Mouse (Mus musculus) embryonic facial prominence, embryonic 12.5 days (tissue): ENCODE measurements around the gene Nrp2. TPM values are rescaled to one million over a fixed set of nuclear protein-coding genes. Genes with fewer than 3 reads are reported as not detected.

Experiments used
- ATAC-seq: fragments of 200-750 bp; cut with Nextera tagmentation; 2 replicates; pipeline ENCODE4 v1.8.0; 2017; ENCODE audit not compliant: insufficient number of reproducible peaks, insufficient read depth, low FRiP score, low TSS enrichment
- H3K27ac ChIP-seq: fragments of 300-500 bp; sonication (generic); 2 replicates; pipeline ENCODE4 v1.5.1; 2016; ENCODE audit warnings: mild to moderate bottlenecking
- H3K27me3 ChIP-seq: fragments of 300-500 bp; sonication (generic); 2 replicates; pipeline ENCODE4 v1.6.1; 2016; ENCODE audit warnings: mild to moderate bottlenecking, moderate library complexity
- H3K36me3 ChIP-seq: fragments of 300-500 bp; sonication (generic); 2 replicates; pipeline ENCODE4 v1.6.1; 2016; ENCODE audit warnings: mild to moderate bottlenecking
- H3K4me1 ChIP-seq: fragments of 300-500 bp; sonication (generic); 2 replicates; pipeline ENCODE4 v1.6.1; 2016
- H3K4me2 ChIP-seq: fragments of 300-500 bp; sonication (generic); replicated peaks from 2 replicates; pipeline ENCODE4 v1.6.1; 2016; ENCODE audit warnings: mild to moderate bottlenecking, moderate library complexity
- H3K4me3 ChIP-seq: fragments of 300-500 bp; sonication (generic); 2 replicates; pipeline ENCODE4 v1.5.1; 2016; ENCODE audit warnings: mild to moderate bottlenecking
- H3K9ac ChIP-seq: fragments of 300-500 bp; sonication (generic); 2 replicates; pipeline ENCODE4 v1.6.1; 2016; ENCODE audit warnings: mild to moderate bottlenecking, moderate library complexity
- H3K9me3 ChIP-seq: fragments of 300-500 bp; sonication (generic); 2 replicates; pipeline ENCODE4 v1.6.1; 2016; ENCODE audit warnings: mild to moderate bottlenecking, moderate library complexity
- WGBS: fragments of 180-500 bp; shearing (Covaris S2); methylation state at CpG from one replicate; pipeline ENCODE4 v1.1.7; 2016; 5-methylcytosine and 5-hydroxymethylcytosine counted together
- polyA plus RNA-seq: library from polyadenylated mRNA; unstranded; fragments of >200 nt; fragmentation: Nextera tagmentation; extraction: Ambion mirVana; gene quantifications from 2 replicates; pipeline ENCODE4 v1.2.1, GENCODE M21; 2016

Gene Nrp2
- polyA plus RNA-seq, 1 experiment from 2014 or later = 46.2 TPM

- Histone ChIP-seq H3K4me3 (no peak overlapping the region), H3K9ac (no peak overlapping the region), H3K27me3 (no peaks in the 10 kb centered on the region), H3K4me2 (no peak overlapping the region), H3K9me3 (peaks cover 4% of the 10 kb centered on the region; the same call in 1 of the 2 replicates), H3K27ac (no peak overlapping the region), H3K36me3 (no peaks in the 10 kb centered on the region), H3K4me1 (peaks cover 9% of the 10 kb centered on the region)
- 77% methylated on average over 6 of the region's 6 CpGs for WGBS
- ATAC-seq = no peak
Measured at GRCm38 (mm10) chr1:62831725-62832455, 128.8 kb downstream of the Nrp2 start.

- Histone ChIP-seq H3K27ac (no peak overlapping the region), H3K36me3 (no peaks in the 10 kb centered on the region), H3K9ac (no peak overlapping the region), H3K4me2 (no peak overlapping the region), H3K4me1 (peaks cover 9% of the 10 kb centered on the region), H3K27me3 (no peaks in the 10 kb centered on the region), H3K9me3 (peaks cover 4% of the 10 kb centered on the region; the same call in 1 of the 2 replicates), H3K4me3 (no peak overlapping the region)
- 78% methylated on average over 1 of the region's 1 CpGs for WGBS
- ATAC-seq = no peak
Measured at GRCm38 (mm10) chr1:62833356-62833755, 130.3 kb downstream of the Nrp2 start.

- Histone ChIP-seq H3K4me2 (no peak overlapping the region), H3K36me3 (no peaks in the 10 kb centered on the region), H3K9ac (no peak overlapping the region), H3K27ac (no peak overlapping the region), H3K4me1 (peaks cover 9% of the 10 kb centered on the region), H3K4me3 (no peak overlapping the region), H3K27me3 (no peaks in the 10 kb centered on the region), H3K9me3 (peaks cover 4% of the 10 kb centered on the region; the same call in 1 of the 2 replicates)
- no peak for ATAC-seq
- 67% methylated on average over 1 of the region's 1 CpGs for WGBS
Measured at GRCm38 (mm10) chr1:62834443-62835185, 131.5 kb downstream of the Nrp2 start.

GRCm38 (mm10) chr1:62838083-62838482 is 135.0 kb downstream of the Nrp2 start:
- H3K4me1 ChIP-seq = no peaks in the 10 kb centered on the region
- no peak for ATAC-seq
- WGBS = 88% methylated on average over 3 of the region's 3 CpGs
- H3K36me3 ChIP-seq = no peaks in the 10 kb centered on the region
- no peak overlapping the region for H3K4me3 ChIP-seq
- H3K27me3 ChIP-seq = no peaks in the 10 kb centered on the region
- H3K4me2 ChIP-seq = no peak overlapping the region
- no peak overlapping the region for H3K27ac ChIP-seq
- peaks cover 4% of the 10 kb centered on the region; the same call in 1 of the 2 replicates for H3K9me3 ChIP-seq
- no peak overlapping the region for H3K9ac ChIP-seq

GRCm38 (mm10) chr1:62838631-62839030 is 135.5 kb downstream of the Nrp2 start:
- Histone ChIP-seq H3K36me3 (no peaks in the 10 kb centered on the region), H3K4me1 (no peaks in the 10 kb centered on the region), H3K4me2 (no peak overlapping the region), H3K4me3 (no peak overlapping the region), H3K27ac (no peak overlapping the region), H3K9ac (no peak overlapping the region), H3K9me3 (peaks cover 4% of the 10 kb centered on the region; the same call in 1 of the 2 replicates), H3K27me3 (no peaks in the 10 kb centered on the region)
- no peak for ATAC-seq
- 58% methylated on average over 2 of the region's 2 CpGs for WGBS

GRCm38 (mm10) chr1:62843215-62843614 is 140.1 kb downstream of the Nrp2 start:
- H3K27me3 ChIP-seq = no peaks in the 10 kb centered on the region
- H3K4me1 ChIP-seq = no peaks in the 10 kb centered on the region
- no peaks in the 10 kb centered on the region for H3K36me3 ChIP-seq
- no peak overlapping the region for H3K27ac ChIP-seq
- ATAC-seq = no peak
- no peaks in the 10 kb centered on the region for H3K9me3 ChIP-seq
- WGBS = 91% methylated on average over 4 of the region's 4 CpGs
- H3K4me3 ChIP-seq = no peak overlapping the region
- no peak overlapping the region for H3K9ac ChIP-seq
- H3K4me2 ChIP-seq = no peak overlapping the region

- Histone ChIP-seq H3K27me3 (no peaks in the 10 kb centered on the region), H3K36me3 (no peaks in the 10 kb centered on the region), H3K27ac (no peak overlapping the region), H3K4me2 (no peak overlapping the region), H3K9ac (no peak overlapping the region), H3K4me1 (peaks cover 15% of the 10 kb centered on the region; the same call in 1 of the 2 replicates), H3K9me3 (no peaks in the 10 kb centered on the region), H3K4me3 (no peak overlapping the region)
- WGBS = 47% methylated on average over 8 of the region's 8 CpGs
- ATAC-seq = no peak
Measured at GRCm38 (mm10) chr1:62850990-62851940, 148.2 kb downstream of the Nrp2 start.

GRCm38 (mm10) chr1:62853362-62853761 is 150.3 kb downstream of the Nrp2 start:
- Histone ChIP-seq H3K4me1 (peaks cover 15% of the 10 kb centered on the region; the same call in 1 of the 2 replicates), H3K9ac (no peak overlapping the region), H3K9me3 (no peaks in the 10 kb centered on the region), H3K4me2 (no peak overlapping the region), H3K36me3 (no peaks in the 10 kb centered on the region), H3K4me3 (no peak overlapping the region), H3K27ac (no peak overlapping the region), H3K27me3 (no peaks in the 10 kb centered on the region)
- no peak for ATAC-seq
- WGBS = 44% methylated on average over 9 of the region's 9 CpGs

GRCm38 (mm10) chr1:62853996-62854395 is 150.9 kb downstream of the Nrp2 start:
- no peaks in the 10 kb centered on the region for H3K9me3 ChIP-seq
- ATAC-seq = no peak
- H3K36me3 ChIP-seq = no peaks in the 10 kb centered on the region
- no peak overlapping the region for H3K4me2 ChIP-seq
- H3K27me3 ChIP-seq = no peaks in the 10 kb centered on the region
- H3K9ac ChIP-seq = no peak overlapping the region
- WGBS = 79% methylated on average over 4 of the region's 4 CpGs
- no peak overlapping the region for H3K27ac ChIP-seq
- H3K4me3 ChIP-seq = no peak overlapping the region
- peaks cover 18% of the 10 kb centered on the region for H3K4me1 ChIP-seq

- Histone ChIP-seq H3K27ac (peak overlapping the region; percentile 54), H3K27me3 (no peaks in the 10 kb centered on the region), H3K4me1 (peaks cover 25% of the 10 kb centered on the region), H3K9ac (no peak overlapping the region), H3K4me3 (no peak overlapping the region), H3K9me3 (no peaks in the 10 kb centered on the region), H3K36me3 (no peaks in the 10 kb centered on the region), H3K4me2 (no peak overlapping the region)
- no peak for ATAC-seq
- 23% methylated on average over 2 of the region's 2 CpGs for WGBS
Measured at GRCm38 (mm10) chr1:62859098-62859497, 156.0 kb downstream of the Nrp2 start.

GRCm38 (mm10) chr1:62859556-62860300 is 156.6 kb downstream of the Nrp2 start:
- Histone ChIP-seq H3K36me3 (no peaks in the 10 kb centered on the region), H3K4me3 (no peak overlapping the region), H3K27me3 (no peaks in the 10 kb centered on the region), H3K9ac (no peak overlapping the region), H3K4me2 (no peak overlapping the region), H3K27ac (peak overlapping the region; percentile 73), H3K9me3 (no peaks in the 10 kb centered on the region), H3K4me1 (peaks cover 25% of the 10 kb centered on the region)
- 38% methylated on average over 9 of the region's 9 CpGs for WGBS
- ATAC-seq = peak; percentile 41; the same call in 1 of the 2 replicates
